Mouse (Mus musculus) neutrophil, adult 5-6 weeks (primary cell): Measurements from ENCODE around the gene Rhox4c. TPM values are rescaled to one million over a fixed set of nuclear protein-coding genes. Genes with fewer than 3 reads are reported as not detected.
"Not testable (repeated sequence)": the region's sequence is repeated elsewhere in the genome, so short reads cannot be mapped to it uniquely, and the experiment has no call there.

ENCODE experiments used
- ATAC-seq: fragments of 151-379, 151-347 bp; 2 replicates; pipeline ENCODE4 v1.8.0; 2017; ENCODE audit warnings: mild to moderate bottlenecking, moderate TSS enrichment; ENCODE audit not compliant: insufficient number of reproducible peaks, poor library complexity, low FRiP score, severe bottlenecking; ENCODE audit errors: extremely low read depth
- total RNA-seq: library from RNA; stranded (forward); fragments of 200-1000 nt; gene quantifications from 2 replicates; pipeline ENCODE4 v1.2.3, GENCODE M21; 2017

Gene Rhox4c
- total RNA-seq, result not detected in 2 replicates

- ATAC-seq, result not testable (repeated sequence)
These were observed at the start of gene Rhox4c for GRCm38 (mm10) chrX:37480037-37480436. Rhox4c (plus strand) TSS chrX:37480337.

DNA sequence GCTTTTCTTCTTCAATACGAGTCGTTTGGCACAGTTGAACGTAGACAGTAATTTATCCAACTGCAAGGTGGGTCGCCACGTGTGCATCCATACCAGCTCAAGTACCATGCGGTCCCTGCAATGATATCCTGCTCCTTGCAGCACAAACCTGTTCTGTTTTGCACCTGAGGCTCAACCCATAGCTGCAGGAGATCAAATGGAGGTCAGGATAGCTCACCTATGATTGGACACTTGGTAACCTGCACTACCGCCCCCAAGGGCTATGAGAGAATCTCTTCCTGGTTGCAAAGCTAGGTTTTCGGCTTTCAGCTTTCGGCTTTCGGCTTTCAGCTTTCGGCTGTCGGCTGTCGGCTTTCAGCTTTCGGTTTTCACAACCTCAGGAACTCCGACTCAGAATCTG lies 47.9 kb upstream of the Rhox4c start, which contains the start of gene Rhox4b:
TSS of gene Rhox4b (plus strand) at position 301 of the 400 bp plus-strand sequence.
- ATAC-seq, result not testable (repeated sequence)

GRCm38 (mm10) chrX:37453380-37453779 lies 26.8 kb upstream of the Rhox4c start, which contains the start of gene Rhox2c:
Rhox2c (plus strand) TSS chrX:37453680.
- ATAC-seq, result not testable (repeated sequence)

DNA sequence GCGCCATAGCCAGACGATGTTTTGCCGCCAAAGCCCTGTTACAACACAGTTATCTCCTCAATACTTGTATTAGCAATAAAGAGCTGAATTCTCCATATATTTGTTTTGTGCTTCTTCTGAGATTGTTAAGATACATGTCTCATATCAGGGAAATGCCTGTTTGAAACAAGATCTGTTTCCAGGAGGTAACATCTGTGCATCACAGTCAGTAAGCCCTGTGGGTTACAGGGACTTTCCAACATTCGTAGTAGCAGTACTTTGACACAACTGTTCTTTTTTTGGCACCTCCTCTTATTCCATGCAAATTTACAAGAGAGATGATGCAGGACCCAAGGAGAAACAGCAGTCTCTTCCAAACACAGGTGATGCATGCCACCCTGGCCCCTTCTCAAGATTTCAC lies 21.9 kb upstream of the Rhox4c start, which contains the start of gene Rhox3c:
TSS of gene Rhox3c (plus strand) at position 301 of the 400 bp plus-strand sequence.
- not testable (repeated sequence) for ATAC-seq

- ATAC-seq, result not testable (repeated sequence)
These were observed 33.9 kb downstream of the Rhox4c start, which contains the start of gene Rhox4d for GRCm38 (mm10) chrX:37514059-37514458. Rhox4d (plus strand) TSS chrX:37514359.

- not testable (repeated sequence) for ATAC-seq
These were observed 50.0 kb downstream of the Rhox4c start, which contains the start of gene Rhox2e for GRCm38 (mm10) chrX:37530152-37530551. Rhox2e (plus strand) TSS chrX:37530452.

Other genes with a start within 250 kb of the Rhox4c start
- gene Rhox2a, start 235.4 kb upstream of the Rhox4c start, total RNA-seq, result not detected in 2 replicates
- gene Rhox3a, start 230.4 kb upstream of the Rhox4c start, total RNA-seq, result not detected in 2 replicates
- not detected in 2 replicates for gene Rhox4a, start 215.0 kb upstream of the Rhox4c start, total RNA-seq
- gene Rhox3a2, start 100.3 kb upstream of the Rhox4c start, total RNA-seq, result not detected in 2 replicates
- gene Rhox4a2, start 89.5 kb upstream of the Rhox4c start, total RNA-seq, result not detected in 2 replicates
- gene Rhox2b, start 68.3 kb upstream of the Rhox4c start, total RNA-seq, result not detected in 2 replicates
- gene Rhox4b, start 47.8 kb upstream of the Rhox4c start, total RNA-seq, result not detected in 2 replicates
- not detected in 2 replicates for gene Rhox2c, start 26.7 kb upstream of the Rhox4c start, total RNA-seq
- not detected in 2 replicates for gene Rhox3c, start 21.8 kb upstream of the Rhox4c start, total RNA-seq
- not detected in 2 replicates for gene Rhox2d, start 13.1 kb downstream of the Rhox4c start, total RNA-seq
- gene Rhox4d, start 34.0 kb downstream of the Rhox4c start, total RNA-seq, result not detected in 2 replicates
- gene Rhox2e, start 50.1 kb downstream of the Rhox4c start, total RNA-seq, result not detected in 2 replicates
- not detected in 2 replicates for gene Rhox3e, start 61.7 kb downstream of the Rhox4c start, total RNA-seq
- not detected in 2 replicates for gene Rhox4e, start 77.1 kb downstream of the Rhox4c start, total RNA-seq
- not detected in 2 replicates for gene Rhox2f, start 91.1 kb downstream of the Rhox4c start, total RNA-seq
- gene Rhox3f, start 100.7 kb downstream of the Rhox4c start, total RNA-seq, result not detected in 2 replicates
- not detected in 2 replicates for gene Rhox4f, start 127.4 kb downstream of the Rhox4c start, total RNA-seq
- gene Rhox3g, start 148.3 kb downstream of the Rhox4c start, total RNA-seq, result not detected in 2 replicates
- gene Rhox2g, start 163.1 kb downstream of the Rhox4c start, total RNA-seq, result not detected in 2 replicates
- gene Rhox4g, start 171.0 kb downstream of the Rhox4c start, total RNA-seq, result not detected in 2 replicates
- gene Rhox3h, start 188.4 kb downstream of the Rhox4c start, total RNA-seq, result not detected in 2 replicates
- gene Rhox2h, start 192.9 kb downstream of the Rhox4c start, total RNA-seq, result not detected in 2 replicates